In genomic region chr10:3325447-3325846, GRCm38 (mm10) we compare ENCODE assay signal across 12 mouse cellular contexts. TPM values are rescaled to one million over a fixed set of nuclear protein-coding genes. Genes with fewer than 3 reads are reported as not detected.
A peak's percentile ranks its signal among the peaks of the same experiment; 100 is the strongest.
DNase-seq lines count a peak whose midpoint lies in the region; ATAC-seq and TF ChIP-seq lines count a peak whose summit lies in the region.
"Had no signal": no experiment of that assay in that cellular context is flagged by ENCODE, and none has a peak within 500 bp of the region (broad histone marks: within the 10 kb centered on the region; RNA-seq: fewer than 3 reads in every experiment).

No protein-coding gene starts in this region.

- no peak for TF ChIP-seq EP300 in liver, embryonic 14.5 days (IDR thresholded peaks at IDR 0.05; ENCODE audit: low read depth)

- TF ChIP-seq CTCF in liver, embryonic 14.5 days (IDR thresholded peaks at IDR 0.05; ENCODE audit: low read depth): peak; percentile 29; the same call in 1 of the 2 replicates

- no peak overlapping the region for H3K4me3 ChIP-seq in liver, embryonic 14.5 days (ENCODE audit: insufficient read depth in 1 of 2, low read depth in 2 of 2, low read length in 2 of 2)
- no peak overlapping the region for H3K4me3 ChIP-seq in liver, embryonic 12.5 days
- H3K4me3 ChIP-seq: limb, embryonic 13.5 days had no signal

- H3K4me2 ChIP-seq in liver, embryonic 14.5 days (ENCODE audit: low read depth): no peak overlapping the region
- H3K4me2 ChIP-seq in liver, embryonic 12.5 days: no peak overlapping the region
- H3K4me2 ChIP-seq: limb, embryonic 13.5 days had no signal

- no peaks in the 10 kb centered on the region for H3K27me3 ChIP-seq in liver, embryonic 14.5 days (ENCODE audit: control insufficient read depth, insufficient read depth, low read length)
- H3K27me3 ChIP-seq in liver, embryonic 12.5 days (replicated peaks): no peaks in the 10 kb centered on the region
- H3K27me3 ChIP-seq: limb, embryonic 13.5 days had no signal

- H3K9me3 ChIP-seq in liver, embryonic 14.5 days (ENCODE audit: control insufficient read depth, low read length): no peaks in the 10 kb centered on the region
- H3K9me3 ChIP-seq in liver, embryonic 12.5 days (replicated peaks): no peaks in the 10 kb centered on the region

- no peak for ATAC-seq in liver, embryonic 14.5 days (ENCODE audit: insufficient read depth)
- ATAC-seq in liver, embryonic 12.5 days: no peak
- peak; percentile 65; the same call in 1 of the 2 replicates for ATAC-seq in megakaryocyte-erythroid progenitor cell, adult 5-6 weeks (replicated peaks; ENCODE audit: low FRiP score, low TSS enrichment, poor library complexity, severe bottlenecking)

- H3K9ac ChIP-seq in liver, embryonic 14.5 days (replicated peaks): no peak overlapping the region
- H3K9ac ChIP-seq in liver, embryonic 12.5 days: no peak overlapping the region
- H3K9ac ChIP-seq: limb, embryonic 13.5 days had no signal

- WGBS in liver, embryonic 14.5 days (ENCODE audit: insufficient replicate concordance): 53% methylated on average over 1 of the region's 1 CpGs
- 54% methylated on average over 1 of the region's 1 CpGs for WGBS in liver, embryonic 12.5 days (ENCODE audit: insufficient replicate concordance)

- no peak overlapping the region for H3K27ac ChIP-seq in liver, embryonic 14.5 days
- no peak overlapping the region for H3K27ac ChIP-seq in liver, embryonic 12.5 days
- H3K27ac ChIP-seq: limb, embryonic 13.5 days had no signal

- H3K36me3 ChIP-seq in liver, embryonic 14.5 days (replicated peaks; ENCODE audit: control insufficient read depth, insufficient read depth, low read depth): no peaks in the 10 kb centered on the region
- no peaks in the 10 kb centered on the region for H3K36me3 ChIP-seq in liver, embryonic 12.5 days
- H3K36me3 ChIP-seq: limb, embryonic 13.5 days had no signal

- DNase-seq in cerebellum, postnatal 10 days: peak; percentile 77 to 82
- DNase-seq in cerebellum, adult 8-10 months: no peak
- no peak for DNase-seq in liver, embryonic 14.5 days (ENCODE audit: low read depth in 3 of 3, low spot score in 3 of 3)
- peak; percentile 20 for DNase-seq in gastrocnemius, postnatal 10 days
- DNase-seq in thymus, postnatal 0 days (ENCODE audit: low spot score): no peak
- no peak for DNase-seq in layer of hippocampus, postnatal 36 days
- DNase-seq: thymus, postnatal 4 days had no signal

- no peaks in the 10 kb centered on the region for H3K4me1 ChIP-seq in liver, embryonic 14.5 days (replicated peaks; ENCODE audit: control insufficient read depth in 2 of 2, insufficient read depth in 2 of 2, low read length in 1 of 2)
- H3K4me1 ChIP-seq in liver, embryonic 12.5 days: no peaks in the 10 kb centered on the region
- H3K4me1 ChIP-seq: limb, embryonic 13.5 days had no signal

RNA-seq across cellular contexts. Expression of gene Ppp1r14c, which starts 40.4 kb away (rescaled TPM):
- polyA plus RNA-seq in liver, embryonic 14.5 days (2012; rRNA removed): 0.05 TPM in 1 of 2 replicates, not detected in the other
- 0.08 TPM in 1 of 2 replicates, not detected in the other for polyA plus RNA-seq in liver, embryonic 14.5 days (2014; fragmentation: Nextera tagmentation; extraction: Ambion mirVana)
- polyA plus RNA-seq in liver, embryonic 12.5 days (2016; fragmentation: Nextera tagmentation; extraction: Ambion mirVana): 0.19 and 0.30 TPM in 2 replicates
- total RNA-seq in gastrocnemius, postnatal 10 days (2021): 100 to 1,000 TPM; 102 to 106 TPM
- total RNA-seq in megakaryocyte-erythroid progenitor cell, adult 5-6 weeks (2014; fragmentation: Nextera tagmentation): not detected in 2 replicates
- not detected in 2 replicates for total RNA-seq in megakaryocyte-erythroid progenitor cell, adult 5-6 weeks (2017)
- 0.60 and 0.62 TPM in 2 replicates for polyA plus RNA-seq in thymus, postnatal 0 days (2015; fragmentation: Nextera tagmentation; extraction: Ambion mirVana)
- 10 to 100 TPM; 24.1 to 25.2 TPM for total RNA-seq in layer of hippocampus, postnatal 36 days (2021)

RNA-seq across cellular contexts. Expression of gene H60c, which starts 57.9 kb away (rescaled TPM):
- not detected in 2 replicates for polyA plus RNA-seq in liver, embryonic 14.5 days (2012; rRNA removed)
- not detected in 2 replicates for polyA plus RNA-seq in liver, embryonic 14.5 days (2014; fragmentation: Nextera tagmentation; extraction: Ambion mirVana)
- not detected in 2 replicates for polyA plus RNA-seq in liver, embryonic 12.5 days (2016; fragmentation: Nextera tagmentation; extraction: Ambion mirVana)
- not detected for total RNA-seq in gastrocnemius, postnatal 10 days (2021)
- total RNA-seq in megakaryocyte-erythroid progenitor cell, adult 5-6 weeks (2014; fragmentation: Nextera tagmentation): not detected in 2 replicates
- not detected in 2 replicates for total RNA-seq in megakaryocyte-erythroid progenitor cell, adult 5-6 weeks (2017)
- polyA plus RNA-seq in thymus, postnatal 0 days (2015; fragmentation: Nextera tagmentation; extraction: Ambion mirVana): 0.05 TPM in 1 of 2 replicates, not detected in the other
- total RNA-seq in layer of hippocampus, postnatal 36 days (2021): not detected
- total RNA-seq: gastrocnemius, postnatal 36 days had no signal
- polyA plus RNA-seq: neural tube, embryonic 11.5 days had no signal

Comparison
In these comparisons a context has a peak if more than half of its experiments do, and no peak if none do; other contexts are left out.
1. DNase-seq: peak in cerebellum, postnatal 10 days (2 of 2) and gastrocnemius, postnatal 10 days (single experiment); none in cerebellum, adult 8-10 months (single experiment), liver, embryonic 14.5 days (0 of 3), thymus, postnatal 0 days (single experiment) and layer of hippocampus, postnatal 36 days (0 of 2).
2. RNA of gene Ppp1r14c, which starts 40.4 kb away (total RNA-seq): 102 to 106 TPM in gastrocnemius, postnatal 10 days and 24.1 to 25.2 TPM in layer of hippocampus, postnatal 36 days; not detected in megakaryocyte-erythroid progenitor cell, adult 5-6 weeks; every median in the first group is over 10 times any median in the second.